Mouse (Mus musculus) yolk sac, embryonic 10.5 days (tissue): Measurements from ENCODE around the gene Fitm1.

ENCODE experiments used
- DNase-seq: peaks from one replicate; pipeline ENCODE4 v3.0.0-alpha.2; 2017; ENCODE audit warnings: low spot score

The Fitm1 gene

DNA sequence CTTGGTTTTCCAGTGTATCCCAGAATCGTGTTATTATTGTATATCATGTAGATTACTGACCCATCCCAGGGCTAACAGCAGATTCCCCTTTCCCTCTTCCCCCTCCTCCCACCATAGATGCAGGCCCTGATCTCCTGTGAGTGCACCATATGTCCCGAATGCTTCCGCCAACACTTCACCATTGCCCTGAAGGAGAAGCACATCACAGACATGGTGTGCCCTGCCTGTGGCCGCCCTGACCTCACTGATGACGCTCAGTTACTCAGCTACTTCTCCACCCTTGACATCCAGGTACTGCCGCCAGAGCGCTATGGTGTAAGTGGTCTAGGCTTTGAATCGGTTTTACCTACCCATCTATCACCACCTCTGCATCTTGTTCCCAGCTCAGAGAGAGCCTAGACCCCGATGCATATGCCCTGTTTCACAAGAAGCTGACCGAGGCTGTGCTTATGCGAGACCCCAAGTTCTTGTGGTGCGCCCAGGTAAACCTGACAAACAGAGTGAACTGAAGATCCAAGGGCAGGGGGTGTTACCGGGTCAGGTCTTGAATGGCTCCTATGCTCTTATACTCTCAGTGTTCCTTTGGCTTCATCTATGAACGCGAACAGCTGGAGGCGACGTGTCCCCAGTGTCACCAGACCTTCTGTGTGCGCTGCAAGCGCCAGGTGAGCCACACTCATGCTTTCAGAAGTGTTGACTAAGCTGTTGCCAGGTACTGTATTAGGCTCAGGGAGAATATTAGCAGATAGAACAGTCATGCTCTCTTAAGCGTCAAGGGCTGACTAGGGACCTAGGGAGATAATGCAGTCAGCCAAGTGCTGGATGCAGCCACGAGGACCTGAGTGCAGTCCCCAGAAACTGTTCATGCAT is 23.3 kb downstream of the Fitm1 start:
- DNase-seq = no peak

DNA sequence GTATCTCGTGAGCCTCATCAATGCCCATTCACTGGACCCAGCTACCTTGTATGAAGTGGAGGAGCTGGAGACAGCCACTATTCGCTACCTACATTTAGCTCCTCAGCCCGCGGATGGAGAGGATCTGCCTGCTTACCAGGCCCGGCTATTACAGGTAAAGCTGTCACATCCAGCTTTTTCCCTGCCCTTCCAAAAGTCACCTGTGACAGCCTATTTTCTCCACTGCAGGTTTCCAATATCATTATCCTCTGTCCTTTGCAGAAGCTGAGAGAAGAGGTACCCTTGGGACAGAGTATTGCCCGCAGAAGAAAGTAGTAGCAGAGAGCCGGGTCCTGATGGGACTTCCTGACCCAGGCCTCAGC is 27.8 kb downstream of the Fitm1 start, which contains the start of gene Irf9:
Gene Irf9 (plus strand): TSS at position 301 of the 362 bp plus-strand sequence.
- DNase-seq = no peak

DNA sequence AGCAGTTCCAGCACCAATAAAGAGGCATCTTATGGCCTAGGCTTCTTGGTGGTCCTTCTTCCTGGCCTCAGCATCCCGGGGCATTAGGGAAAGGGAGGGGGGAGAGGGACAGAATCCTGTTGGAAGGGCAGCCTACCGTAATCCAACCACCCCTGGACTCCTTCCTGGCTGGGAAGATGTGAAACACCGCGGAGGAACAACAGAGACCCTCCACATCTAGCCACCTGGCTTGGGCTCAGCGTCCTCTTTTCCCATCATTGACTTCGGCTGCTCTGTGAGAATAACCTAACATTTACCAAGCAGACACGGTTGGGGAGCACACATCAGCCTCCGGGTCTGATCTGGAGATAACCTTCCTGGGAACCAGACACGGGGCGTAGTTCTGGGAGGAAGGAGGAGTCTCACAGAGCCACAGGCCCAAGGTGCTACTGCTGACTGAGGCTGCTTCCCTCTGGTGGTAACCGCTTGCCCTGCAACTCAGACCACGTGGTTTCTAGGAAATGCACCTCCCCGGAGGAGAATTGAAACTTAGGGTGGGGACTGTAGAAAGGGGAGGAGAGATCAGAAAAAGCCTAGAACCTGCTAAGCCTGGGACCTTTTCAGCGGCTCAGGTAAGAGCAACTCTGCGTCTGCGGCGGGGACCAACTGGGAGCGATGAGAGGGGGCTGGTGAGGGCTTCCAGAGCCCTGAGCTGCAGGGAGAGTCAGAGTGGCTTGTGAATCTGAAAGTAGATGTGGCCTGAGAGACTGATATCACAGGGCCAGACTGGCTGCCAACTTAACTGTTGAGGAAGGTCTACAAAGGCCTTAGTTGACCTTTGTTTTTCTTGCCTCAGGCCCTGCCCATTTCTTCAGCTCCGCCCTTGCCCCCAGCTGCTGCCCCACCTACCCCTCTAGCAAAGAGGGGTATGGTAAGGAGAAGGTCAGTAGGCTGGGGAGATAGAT is 28.5 kb downstream of the Fitm1 start:
- peak; percentile 96 for DNase-seq

DNA sequence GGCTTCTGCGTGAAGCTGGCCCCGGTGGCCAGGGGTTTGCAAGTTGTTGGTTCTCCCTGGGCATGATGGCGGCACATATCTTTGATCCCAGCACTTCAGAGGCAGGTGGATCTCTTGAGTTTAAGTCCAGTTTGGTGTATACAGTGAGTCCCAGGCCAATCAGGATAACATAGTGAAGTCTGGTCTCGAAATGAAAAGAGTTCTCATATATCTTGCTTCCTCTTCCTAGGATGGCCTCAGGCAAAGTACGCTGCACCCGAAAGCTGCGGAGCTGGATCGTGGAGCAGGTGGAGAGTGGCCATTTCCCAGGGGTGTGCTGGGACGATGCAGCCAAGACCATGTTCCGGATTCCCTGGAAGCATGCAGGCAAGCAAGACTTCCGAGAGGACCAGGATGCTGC is 29.4 kb downstream of the Fitm1 start:
- no peak for DNase-seq

DNA sequence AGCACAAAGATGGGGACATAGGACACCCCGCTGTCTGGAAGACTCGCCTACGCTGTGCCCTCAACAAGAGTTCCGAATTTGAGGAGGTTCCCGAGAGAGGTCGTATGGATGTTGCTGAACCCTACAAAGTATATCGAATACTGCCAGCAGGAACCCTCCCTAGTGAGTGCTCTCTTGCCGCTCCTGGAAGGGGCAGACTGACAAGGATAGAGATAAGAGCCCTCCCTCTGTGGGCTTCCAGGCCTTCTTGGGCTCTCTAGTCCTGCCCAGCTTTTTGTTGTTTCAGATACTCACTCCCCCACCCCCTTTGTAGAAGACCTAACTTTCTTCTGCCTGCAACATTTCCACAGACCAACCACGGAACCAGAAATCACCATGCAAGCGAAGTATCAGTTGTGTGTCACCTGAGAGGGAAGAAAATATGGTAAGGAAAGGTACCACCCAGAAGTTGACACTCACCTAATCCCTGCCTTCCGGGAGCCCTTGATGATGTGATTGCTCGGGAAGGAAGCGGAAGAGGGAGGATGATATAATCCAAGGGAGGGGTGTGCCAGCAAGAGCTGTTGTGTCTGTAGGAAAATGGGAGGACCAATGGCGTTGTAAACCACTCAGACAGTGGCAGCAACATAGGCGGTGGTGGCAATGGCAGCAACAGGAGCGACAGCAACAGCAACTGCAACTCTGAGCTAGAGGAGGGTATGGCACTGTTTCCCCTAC is 30.5 kb downstream of the Fitm1 start:
- no peak for DNase-seq

DNA sequence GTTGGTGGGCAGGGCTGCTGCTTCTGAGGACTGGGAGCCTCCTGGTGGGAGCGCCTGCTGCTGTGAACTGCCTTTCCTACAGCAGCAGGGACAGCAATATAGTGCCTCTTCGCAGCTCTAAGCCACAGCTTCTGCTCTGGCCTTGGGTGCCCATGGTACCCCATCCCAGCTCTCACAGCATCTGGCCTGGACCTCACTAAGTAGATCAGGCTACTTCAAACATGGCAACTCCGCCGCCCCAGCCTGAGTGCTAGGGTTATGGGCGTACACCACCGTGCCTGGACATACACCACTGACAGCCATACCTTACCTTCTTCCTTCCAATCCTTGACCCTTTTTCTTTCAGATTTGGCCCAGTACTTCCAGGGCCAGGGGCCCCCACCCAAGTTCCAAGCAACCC is 32.9 kb downstream of the Fitm1 start:
- no peak for DNase-seq

DNA sequence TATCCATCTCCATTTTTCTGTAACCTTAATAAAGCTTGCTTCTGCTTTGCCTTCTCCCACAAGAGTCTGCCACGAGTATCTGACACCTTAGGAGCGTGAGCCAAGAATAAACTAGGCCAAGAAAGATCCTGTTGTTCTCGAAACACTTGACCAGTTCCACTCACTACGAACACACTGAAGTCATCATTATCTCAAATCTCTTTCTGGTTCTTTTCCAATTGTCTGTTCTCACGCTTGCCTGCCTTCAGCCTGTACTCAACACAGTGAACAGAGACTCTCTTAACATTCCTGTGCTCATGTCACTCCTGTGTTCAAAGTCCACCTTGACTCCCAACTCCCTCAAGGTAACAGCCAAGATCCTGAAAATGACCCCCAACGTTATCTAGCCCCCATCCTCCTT is 37.9 kb downstream of the Fitm1 start:
- DNase-seq = peak; percentile 44

DNA sequence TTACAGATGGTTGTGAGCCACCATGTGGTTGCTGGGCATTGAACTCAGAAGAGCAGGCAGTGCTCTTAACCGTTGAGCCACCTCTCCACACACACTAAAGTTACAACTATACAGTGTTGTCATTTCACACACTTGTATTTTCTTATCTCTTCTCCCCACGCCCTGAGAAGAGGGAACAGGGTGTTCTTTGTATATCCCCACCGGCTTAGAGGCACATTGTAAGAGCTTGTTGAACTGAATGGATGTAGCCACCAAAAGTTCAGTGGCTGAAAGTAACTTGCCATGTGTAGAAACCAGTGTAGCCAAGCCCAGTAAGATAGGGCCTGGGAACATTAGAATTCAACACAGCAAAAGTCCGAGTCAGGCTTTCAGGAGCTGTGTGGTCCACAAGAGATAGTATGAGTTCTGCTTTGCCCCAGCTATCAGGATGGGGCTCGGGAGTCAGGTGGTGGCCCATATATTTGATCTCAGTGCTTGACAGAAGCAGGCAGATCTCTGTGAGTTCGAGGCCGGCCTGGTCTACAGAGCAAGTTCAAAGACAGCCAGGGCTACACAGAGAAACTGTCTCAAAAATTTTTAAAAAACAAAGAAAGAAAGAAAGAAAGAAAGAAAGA is 39.3 kb downstream of the Fitm1 start:
- no peak for DNase-seq

DNA sequence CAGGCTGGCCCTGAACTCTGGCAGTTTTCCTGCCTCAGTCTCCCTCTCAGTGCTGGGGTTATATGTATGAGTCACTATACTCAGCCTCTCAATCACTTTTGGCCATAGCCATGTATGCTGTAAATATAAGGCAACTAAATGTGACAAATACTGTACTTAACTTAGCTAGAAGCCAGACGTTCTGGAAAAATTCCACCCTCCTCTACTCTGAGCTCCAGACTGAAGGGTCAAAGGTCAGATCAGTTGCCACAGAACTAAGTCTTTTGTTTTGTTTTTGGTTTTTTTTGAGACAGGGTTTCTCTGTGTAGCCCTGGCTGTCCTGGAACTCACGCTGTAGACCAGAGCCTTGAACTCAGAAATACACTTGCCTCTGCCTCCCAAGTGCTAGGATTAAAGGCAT is 40.5 kb downstream of the Fitm1 start:
- DNase-seq = peak; percentile 54

DNA sequence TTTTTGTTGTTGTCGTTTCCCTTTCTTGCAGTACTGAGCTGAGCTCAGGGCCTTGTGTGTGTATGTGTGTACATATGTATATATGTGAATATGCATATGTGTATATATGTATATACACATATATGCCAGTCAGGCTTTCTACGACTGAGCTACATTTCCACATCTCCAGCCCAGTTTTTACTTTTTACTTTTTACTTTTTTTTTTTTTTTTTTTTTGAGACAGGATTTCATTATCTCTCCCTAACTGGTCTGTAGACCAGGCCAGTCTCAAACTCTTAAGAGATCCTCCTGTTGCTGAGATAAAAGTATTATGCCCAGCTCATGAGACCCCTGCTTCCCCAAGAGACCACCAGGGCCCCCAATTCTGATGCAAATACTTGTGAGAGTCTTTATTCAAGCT is 41.4 kb downstream of the Fitm1 start:
- no peak for DNase-seq

DNA sequence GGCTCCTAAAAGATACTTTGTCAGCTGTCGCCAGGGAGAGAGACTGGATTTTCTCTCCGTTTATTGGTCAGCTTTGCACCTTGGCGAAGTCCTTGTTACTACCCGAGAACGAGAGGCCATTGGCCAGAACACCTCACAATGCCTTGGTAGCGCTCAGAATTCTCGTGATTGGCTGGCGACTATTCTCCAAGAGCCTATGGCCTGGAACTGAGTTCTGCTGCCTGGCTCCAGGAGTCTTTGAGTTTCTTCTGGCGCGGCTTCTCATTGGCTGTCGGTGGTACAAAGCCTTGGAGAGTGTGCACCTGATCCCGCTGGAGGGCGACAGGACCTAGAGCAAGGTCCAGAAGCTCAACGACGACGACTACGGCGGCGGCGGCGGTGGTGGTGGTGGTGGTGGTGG is 42.4 kb downstream of the Fitm1 start, which contains the start of gene Rec8:
Gene Rec8 (plus strand): TSS at position 216 of the 400 bp plus-strand sequence.
- DNase-seq = peak; percentile 87

DNA sequence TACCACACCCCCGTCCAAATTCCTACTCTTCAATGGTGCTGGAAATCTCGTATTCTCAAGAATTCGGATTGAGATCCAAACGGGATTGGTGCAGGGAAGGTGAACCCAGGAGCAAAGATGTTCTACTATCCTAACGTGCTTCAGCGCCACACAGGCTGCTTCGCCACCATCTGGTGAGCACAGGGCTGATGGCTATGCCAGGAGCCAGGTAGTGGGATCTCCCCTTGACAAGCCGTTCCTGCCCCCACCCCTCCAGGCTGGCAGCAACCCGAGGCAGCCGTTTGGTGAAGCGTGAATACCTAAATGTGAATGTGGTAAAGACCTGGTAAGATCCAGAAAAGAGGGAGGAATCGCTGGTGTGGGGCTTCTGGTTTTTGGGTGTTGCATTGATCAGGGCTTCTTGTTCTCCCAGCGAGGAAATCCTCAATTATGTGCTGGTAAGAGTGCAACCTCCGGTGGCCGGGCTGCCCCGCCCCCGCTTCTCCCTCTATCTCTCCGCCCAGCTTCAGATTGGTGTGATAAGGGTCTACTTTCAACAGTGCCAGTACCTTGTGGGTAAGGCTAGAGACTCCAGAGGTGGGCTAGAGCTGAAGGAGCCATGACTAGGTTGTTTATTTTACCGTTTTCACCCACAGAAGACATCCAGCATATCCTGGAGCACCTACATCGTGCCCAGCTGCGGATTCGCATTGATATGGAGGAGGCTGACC is 43.2 kb downstream of the Fitm1 start:
- DNase-seq = peak; percentile 19
